Mouse (Mus musculus) C2C12 (cell line): ENCODE data around the gene Snap91.

Experiments
- CTCF ChIP-seq: IDR thresholded peaks from one replicate; pipeline ENCODE4 v1.5.1; 2011; ENCODE audit not compliant: control insufficient read depth, insufficient read depth, insufficient read length
- MAX ChIP-seq: IDR thresholded peaks from one replicate; pipeline ENCODE4 v1.6.1; 2011; ENCODE audit warnings: mild to moderate bottlenecking, control low read depth

DNA sequence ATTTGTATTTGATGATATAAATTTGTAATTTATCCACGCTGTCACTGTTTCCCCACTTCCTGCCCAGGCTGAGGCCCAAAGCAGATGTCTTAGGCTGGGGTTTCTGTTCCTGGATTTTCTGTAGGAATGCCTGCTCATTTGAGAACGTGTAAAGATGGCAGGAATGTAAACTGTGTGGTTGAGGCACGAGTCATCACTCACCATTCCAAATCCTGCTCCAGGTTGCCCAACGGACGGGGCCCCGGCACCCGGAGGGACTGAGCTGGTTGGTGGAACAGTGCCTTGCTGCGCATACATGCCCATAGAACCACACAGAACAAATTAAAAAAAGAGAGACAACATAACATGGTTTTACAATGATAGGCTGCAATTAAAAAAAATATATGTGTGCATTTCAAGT, 106.5 kb downstream of the Snap91 start:
- TF ChIP-seq CTCF (no peak), MAX (no peak)
